ENCODE assay signal across 17 mouse cellular contexts in the genomic region with DNA sequence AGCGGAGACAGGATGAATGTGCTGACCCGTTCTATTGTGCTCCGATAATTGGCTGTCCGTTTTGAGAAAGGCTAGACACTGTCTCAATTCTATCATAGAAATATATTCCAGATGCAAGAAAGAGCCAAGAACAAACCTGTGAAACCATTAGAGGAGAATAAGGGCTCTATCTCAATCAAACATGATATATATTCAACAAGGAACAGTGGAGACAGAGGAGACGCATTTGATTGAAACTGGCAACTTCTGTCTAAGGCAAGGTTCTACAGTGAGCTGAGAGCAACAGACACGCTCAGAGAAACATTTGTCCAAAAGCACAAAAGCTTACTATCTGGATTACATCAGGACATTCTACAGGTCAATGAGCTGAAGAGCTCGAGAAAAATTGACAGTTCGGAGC. TPM values are rescaled to one million over a fixed set of nuclear protein-coding genes. Genes with fewer than 3 reads are reported as not detected.
DNase-seq lines count a peak whose midpoint lies in the region; ATAC-seq lines count a peak whose summit lies in the region.
"Had no signal": no experiment of that assay in that cellular context is flagged by ENCODE, and none has a peak within 500 bp of the region (broad histone marks: within the 10 kb centered on the region; RNA-seq: fewer than 3 reads in every experiment).

No protein-coding gene starts in this region.

- 44% methylated on average over 8 of the region's 8 CpGs for WGBS in embryonic facial prominence, embryonic 12.5 days
- WGBS in forebrain, embryonic 14.5 days: 14% methylated on average over 8 of the region's 8 CpGs
- WGBS in hindbrain, embryonic 15.5 days: 30% methylated on average over 8 of the region's 8 CpGs
- WGBS in midbrain, embryonic 15.5 days: 16% methylated on average over 8 of the region's 8 CpGs
- WGBS in kidney, embryonic 16.5 days: 88% methylated on average over 8 of the region's 8 CpGs

- H3K36me3 ChIP-seq in embryonic facial prominence, embryonic 12.5 days: no peaks in the 10 kb centered on the region
- peaks cover 4% of the 10 kb centered on the region; the same call in 1 of the 2 replicates for H3K36me3 ChIP-seq in forebrain, embryonic 14.5 days (ENCODE audit: control insufficient read depth, insufficient read depth, low read length)
- no peaks in the 10 kb centered on the region for H3K36me3 ChIP-seq in hindbrain, embryonic 15.5 days
- H3K36me3 ChIP-seq in midbrain, embryonic 15.5 days (replicated peaks): no peaks in the 10 kb centered on the region
- H3K36me3 ChIP-seq in kidney, embryonic 16.5 days (ENCODE audit: insufficient read depth, low read length): peaks cover 3% of the 10 kb centered on the region

- no peak for ATAC-seq in embryonic facial prominence, embryonic 12.5 days (ENCODE audit: insufficient number of reproducible peaks, insufficient read depth, low FRiP score, low TSS enrichment)
- no peak for ATAC-seq in forebrain, embryonic 14.5 days
- no peak for ATAC-seq in hindbrain, embryonic 15.5 days (ENCODE audit: low FRiP score, low read depth)
- ATAC-seq in midbrain, embryonic 15.5 days (replicated peaks): no peak
- ATAC-seq in kidney, embryonic 16.5 days (ENCODE audit: low FRiP score, low TSS enrichment): no peak
- ATAC-seq in erythroblast, adult 5-6 weeks (replicated peaks; ENCODE audit: low FRiP score, poor library complexity, severe bottlenecking): no peak
- ATAC-seq in cerebellum, adult (ENCODE audit: insufficient number of reproducible peaks, low FRiP score, low TSS enrichment): no peak
- ATAC-seq: liver, postnatal 0 days had no signal

- peak overlapping the region; percentile 25; the same call in 1 of the 2 replicates for H3K27ac ChIP-seq in embryonic facial prominence, embryonic 12.5 days
- H3K27ac ChIP-seq in forebrain, embryonic 14.5 days (ENCODE audit: low read depth, low read length): peak overlapping the region; percentile 79; the same call in 1 of the 2 replicates
- peak overlapping the region; percentile 61 for H3K27ac ChIP-seq in hindbrain, embryonic 15.5 days (replicated peaks)
- H3K27ac ChIP-seq in midbrain, embryonic 15.5 days: peak overlapping the region; percentile 73
- no peak overlapping the region for H3K27ac ChIP-seq in kidney, embryonic 16.5 days (ENCODE audit: low read length)
- H3K27ac ChIP-seq: kidney, embryonic 15.5 days; limb, embryonic 15.5 days had no signal

- peaks cover 58% of the 10 kb centered on the region for H3K4me1 ChIP-seq in embryonic facial prominence, embryonic 12.5 days
- H3K4me1 ChIP-seq in forebrain, embryonic 14.5 days (ENCODE audit: control insufficient read depth, insufficient read depth, low read length): peaks cover 73% of the 10 kb centered on the region
- H3K4me1 ChIP-seq in hindbrain, embryonic 15.5 days (replicated peaks): peaks cover 80% of the 10 kb centered on the region
- peaks cover 87% of the 10 kb centered on the region for H3K4me1 ChIP-seq in midbrain, embryonic 15.5 days
- no peaks in the 10 kb centered on the region for H3K4me1 ChIP-seq in kidney, embryonic 16.5 days (ENCODE audit: insufficient read depth, low read length)

- no peak overlapping the region for H3K9ac ChIP-seq in embryonic facial prominence, embryonic 12.5 days
- H3K9ac ChIP-seq in forebrain, embryonic 14.5 days (ENCODE audit: low read length): peak overlapping the region; percentile 45; the same call in 1 of the 2 replicates
- no peak overlapping the region for H3K9ac ChIP-seq in hindbrain, embryonic 15.5 days
- no peak overlapping the region for H3K9ac ChIP-seq in midbrain, embryonic 15.5 days
- H3K9ac ChIP-seq in kidney, embryonic 16.5 days (replicated peaks; ENCODE audit: low read length): no peak overlapping the region
- H3K9ac ChIP-seq: kidney, embryonic 15.5 days; limb, embryonic 15.5 days; liver, postnatal 0 days had no signal

- DNase-seq in forebrain, embryonic 14.5 days (ENCODE audit: low spot score): no peak
- no peak for DNase-seq in cerebellum, adult 11-12 months
- DNase-seq: adrenal gland, adult 2 months; cerebellum, adult 8-10 months; heart, postnatal 10 days; liver, postnatal 0 days; lung, postnatal 36 days; thymus, adult 18-20 months had no signal

- H3K27me3 ChIP-seq in embryonic facial prominence, embryonic 12.5 days: no peaks in the 10 kb centered on the region
- no peaks in the 10 kb centered on the region for H3K27me3 ChIP-seq in forebrain, embryonic 14.5 days (replicated peaks; ENCODE audit: control insufficient read depth, insufficient read depth, low read length)
- no peaks in the 10 kb centered on the region for H3K27me3 ChIP-seq in hindbrain, embryonic 15.5 days
- no peaks in the 10 kb centered on the region for H3K27me3 ChIP-seq in midbrain, embryonic 15.5 days (replicated peaks)
- H3K27me3 ChIP-seq in kidney, embryonic 16.5 days (ENCODE audit: insufficient read depth, low read length): no peaks in the 10 kb centered on the region
- H3K27me3 ChIP-seq: limb, embryonic 15.5 days had no signal

- no peaks in the 10 kb centered on the region for H3K9me3 ChIP-seq in embryonic facial prominence, embryonic 12.5 days
- H3K9me3 ChIP-seq in forebrain, embryonic 14.5 days (replicated peaks; ENCODE audit: control insufficient read depth, low read length): no peaks in the 10 kb centered on the region
- H3K9me3 ChIP-seq in hindbrain, embryonic 15.5 days: no peaks in the 10 kb centered on the region
- no peaks in the 10 kb centered on the region for H3K9me3 ChIP-seq in midbrain, embryonic 15.5 days
- H3K9me3 ChIP-seq in kidney, embryonic 16.5 days (ENCODE audit: low read length): no peaks in the 10 kb centered on the region
- H3K9me3 ChIP-seq: kidney, embryonic 15.5 days; limb, embryonic 15.5 days had no signal

- H3K4me2 ChIP-seq in embryonic facial prominence, embryonic 12.5 days (replicated peaks): no peak overlapping the region
- peak overlapping the region; percentile 28; the same call in 1 of the 2 replicates for H3K4me2 ChIP-seq in forebrain, embryonic 14.5 days (ENCODE audit: low read length)
- H3K4me2 ChIP-seq in hindbrain, embryonic 15.5 days: no peak overlapping the region
- H3K4me2 ChIP-seq in midbrain, embryonic 15.5 days: no peak overlapping the region
- H3K4me2 ChIP-seq in kidney, embryonic 16.5 days (replicated peaks; ENCODE audit: low read depth, low read length): no peak overlapping the region
- H3K4me2 ChIP-seq: kidney, embryonic 15.5 days; limb, embryonic 15.5 days had no signal

- no peak overlapping the region for H3K4me3 ChIP-seq in embryonic facial prominence, embryonic 12.5 days
- no peak overlapping the region for H3K4me3 ChIP-seq in forebrain, embryonic 14.5 days (ENCODE audit: low read depth, low read length)
- H3K4me3 ChIP-seq in hindbrain, embryonic 15.5 days: no peak overlapping the region
- H3K4me3 ChIP-seq in midbrain, embryonic 15.5 days: no peak overlapping the region
- H3K4me3 ChIP-seq in kidney, embryonic 16.5 days (ENCODE audit: low read length): no peak overlapping the region
- H3K4me3 ChIP-seq: kidney, embryonic 15.5 days; limb, embryonic 15.5 days had no signal

RNA-seq across cellular contexts. Expression of a gene that starts 18.2 kb away (rescaled TPM):
- polyA plus RNA-seq in embryonic facial prominence, embryonic 12.5 days (2016; fragmentation: Nextera tagmentation; extraction: Ambion mirVana): 1,910 and 2,445 TPM in 2 replicates
- 6,589 and 7,102 TPM in 2 replicates for polyA plus RNA-seq in forebrain, embryonic 14.5 days (2014; fragmentation: Nextera tagmentation; extraction: Ambion mirVana)
- 6,864 and 7,318 TPM in 2 replicates for polyA plus RNA-seq in hindbrain, embryonic 15.5 days (2015; fragmentation: Nextera tagmentation; extraction: Ambion mirVana)
- polyA plus RNA-seq in midbrain, embryonic 15.5 days (2015; fragmentation: Nextera tagmentation; extraction: Ambion mirVana): 10,539 and 10,900 TPM in 2 replicates
- polyA plus RNA-seq in kidney, embryonic 16.5 days (2015; fragmentation: Nextera tagmentation; extraction: Ambion mirVana): 227 and 246 TPM in 2 replicates
- not detected in 2 replicates for total RNA-seq in erythroblast, adult 5-6 weeks (2015; ENCODE audit: low replicate concordance)
- total RNA-seq in erythroblast, adult 5-6 weeks (2017; ENCODE audit: low replicate concordance): not detected in 2 replicates
- total RNA-seq: neutrophil, adult 5-6 weeks had no signal

RNA-seq across cellular contexts. Expression of a gene that starts 29.4 kb away (rescaled TPM):
- polyA plus RNA-seq in embryonic facial prominence, embryonic 12.5 days (2016; fragmentation: Nextera tagmentation; extraction: Ambion mirVana): 77.9 and 84.8 TPM in 2 replicates
- polyA plus RNA-seq in forebrain, embryonic 14.5 days (2014; fragmentation: Nextera tagmentation; extraction: Ambion mirVana): 240 and 254 TPM in 2 replicates
- 249 and 272 TPM in 2 replicates for polyA plus RNA-seq in hindbrain, embryonic 15.5 days (2015; fragmentation: Nextera tagmentation; extraction: Ambion mirVana)
- polyA plus RNA-seq in midbrain, embryonic 15.5 days (2015; fragmentation: Nextera tagmentation; extraction: Ambion mirVana): 332 and 336 TPM in 2 replicates
- polyA plus RNA-seq in kidney, embryonic 16.5 days (2015; fragmentation: Nextera tagmentation; extraction: Ambion mirVana): 55.8 and 60.8 TPM in 2 replicates
- total RNA-seq in erythroblast, adult 5-6 weeks (2015; ENCODE audit: low replicate concordance): 6.9 and 11.5 TPM in 2 replicates
- 3.0 and 3.5 TPM in 2 replicates for total RNA-seq in erythroblast, adult 5-6 weeks (2017; ENCODE audit: low replicate concordance)
